Mouse (Mus musculus): Measurements from ENCODE around the gene Tekt1. TPM values are rescaled to one million over a fixed set of nuclear protein-coding genes. Genes with fewer than 3 reads are reported as not detected.

The Tekt1 gene
- polyA plus RNA-seq, 2 experiments, result 1.3 to 2.2 TPM

- ATAC-seq (ENCODE audit: low FRiP score, low read depth), result 0 out of 2 replicates have a peak, but pooled peaks have one; percentile 42
Observed at GRCm38 (mm10) chr11:72389407-72390142, 27.3 kb upstream of the Tekt1 start.

GRCm38 (mm10) chr11:72388113-72388529, 25.9 kb upstream of the Tekt1 start:
- ATAC-seq (ENCODE audit: low FRiP score, low read depth), result peak; percentile 74; the same call in 1 of the 2 replicates
- Histone ChIP-seq H3K9me3 (ENCODE audit: control insufficient read depth, low read length) (no peaks in the 10 kb centered on the region), H3K27ac (replicated peaks; ENCODE audit: low read depth, low read length) (0 out of 2 replicates have a peak overlapping the region, but pooled peaks have one; percentile 3), H3K4me1 (ENCODE audit: control insufficient read depth, insufficient read depth, low read length) (peaks cover 6% of the 10 kb centered on the region; the same call in 1 of the 2 replicates), H3K9ac (ENCODE audit: low read depth, low read length, severe bottlenecking) (no peak overlapping the region), H3K4me2 (replicated peaks; ENCODE audit: low read depth, low read length, severe bottlenecking) (no peak overlapping the region), H3K4me3 (replicated peaks; ENCODE audit: low read length) (no peak overlapping the region), H3K27me3 (ENCODE audit: control insufficient read depth, insufficient read depth, low read length) (no peaks in the 10 kb centered on the region), H3K36me3 (ENCODE audit: control insufficient read depth, insufficient read depth, low read length) (no peaks in the 10 kb centered on the region)
- 36% methylated on average over 6 of the region's 6 CpGs for WGBS
- DNase-seq (ENCODE audit: low spot score), result peak; percentile 56
- TF ChIP-seq POLR2A (IDR thresholded peaks at IDR 0.05; ENCODE audit: borderline replicate concordance, extremely low read depth, insufficient read depth, insufficient read length), result no peak

More at GRCm38 (mm10) chr11:72389407-72390142, 27.3 kb upstream of the Tekt1 start:
- Histone ChIP-seq H3K27me3 (ENCODE audit: control insufficient read depth, insufficient read depth, low read length) (no peaks in the 10 kb centered on the region), H3K4me1 (ENCODE audit: control insufficient read depth, insufficient read depth, low read length) (peaks cover 6% of the 10 kb centered on the region; the same call in 1 of the 2 replicates), H3K4me3 (replicated peaks; ENCODE audit: low read length) (no peak overlapping the region), H3K9me3 (ENCODE audit: control insufficient read depth, low read length) (no peaks in the 10 kb centered on the region), H3K9ac (ENCODE audit: low read depth, low read length, severe bottlenecking) (no peak overlapping the region), H3K27ac (replicated peaks; ENCODE audit: low read depth, low read length) (no peak overlapping the region), H3K4me2 (replicated peaks; ENCODE audit: low read depth, low read length, severe bottlenecking) (no peak overlapping the region), H3K36me3 (ENCODE audit: control insufficient read depth, insufficient read depth, low read length) (no peaks in the 10 kb centered on the region)
- 68% methylated on average over 7 of the region's 7 CpGs for WGBS
- peak; percentile 38 for DNase-seq (ENCODE audit: low spot score)
- no peak for TF ChIP-seq POLR2A (IDR thresholded peaks at IDR 0.05; ENCODE audit: borderline replicate concordance, extremely low read depth, insufficient read depth, insufficient read length)

- no peak overlapping the region for H3K9ac ChIP-seq (ENCODE audit: low read depth, low read length, severe bottlenecking)
- no peak overlapping the region for H3K27ac ChIP-seq (replicated peaks; ENCODE audit: low read depth, low read length)
- 66% methylated on average over 4 of the region's 4 CpGs for WGBS
- TF ChIP-seq POLR2A (IDR thresholded peaks at IDR 0.05; ENCODE audit: borderline replicate concordance, extremely low read depth, insufficient read depth, insufficient read length), result no peak
- H3K4me1 ChIP-seq (ENCODE audit: control insufficient read depth, insufficient read depth, low read length), result no peaks in the 10 kb centered on the region
- H3K9me3 ChIP-seq (ENCODE audit: control insufficient read depth, low read length), result no peaks in the 10 kb centered on the region
- H3K27me3 ChIP-seq (ENCODE audit: control insufficient read depth, insufficient read depth, low read length), result no peaks in the 10 kb centered on the region
- DNase-seq (ENCODE audit: low spot score), result no peak
- H3K4me2 ChIP-seq (replicated peaks; ENCODE audit: low read depth, low read length, severe bottlenecking), result no peak overlapping the region
- peak; percentile 41 for ATAC-seq (ENCODE audit: low FRiP score, low read depth)
- no peaks in the 10 kb centered on the region for H3K36me3 ChIP-seq (ENCODE audit: control insufficient read depth, insufficient read depth, low read length)
- H3K4me3 ChIP-seq (replicated peaks; ENCODE audit: low read length), result no peak overlapping the region
Observed at GRCm38 (mm10) chr11:72379351-72379750, 17.1 kb upstream of the Tekt1 start.

- 57% methylated on average over 7 of the region's 7 CpGs for WGBS
- ATAC-seq (ENCODE audit: low FRiP score, low read depth), result peak; percentile 77
Observed at GRCm38 (mm10) chr11:72378222-72378621, 16.0 kb upstream of the Tekt1 start.

GRCm38 (mm10) chr11:72376562-72376961, 14.3 kb upstream of the Tekt1 start:
- no peak overlapping the region for H3K4me2 ChIP-seq (replicated peaks; ENCODE audit: low read depth, low read length, severe bottlenecking)
- no peak for DNase-seq (ENCODE audit: low spot score)
- H3K9me3 ChIP-seq (ENCODE audit: control insufficient read depth, low read length), result no peaks in the 10 kb centered on the region
- 85% methylated on average over 2 of the region's 2 CpGs for WGBS
- no peak overlapping the region for H3K27ac ChIP-seq (replicated peaks; ENCODE audit: low read depth, low read length)
- H3K4me1 ChIP-seq (ENCODE audit: control insufficient read depth, insufficient read depth, low read length), result no peaks in the 10 kb centered on the region
- no peak for ATAC-seq (ENCODE audit: low FRiP score, low read depth)
- H3K36me3 ChIP-seq (ENCODE audit: control insufficient read depth, insufficient read depth, low read length), result no peaks in the 10 kb centered on the region
- H3K27me3 ChIP-seq (ENCODE audit: control insufficient read depth, insufficient read depth, low read length), result no peaks in the 10 kb centered on the region
- no peak overlapping the region for H3K9ac ChIP-seq (ENCODE audit: low read depth, low read length, severe bottlenecking)
- TF ChIP-seq POLR2A (IDR thresholded peaks at IDR 0.05; ENCODE audit: borderline replicate concordance, extremely low read depth, insufficient read depth, insufficient read length), result no peak
- H3K4me3 ChIP-seq (replicated peaks; ENCODE audit: low read length), result no peak overlapping the region

More at GRCm38 (mm10) chr11:72378222-72378621, 16.0 kb upstream of the Tekt1 start:
- Histone ChIP-seq H3K36me3 (ENCODE audit: control insufficient read depth, insufficient read depth, low read length) (no peaks in the 10 kb centered on the region), H3K4me1 (ENCODE audit: control insufficient read depth, insufficient read depth, low read length) (no peaks in the 10 kb centered on the region), H3K27ac (replicated peaks; ENCODE audit: low read depth, low read length) (no peak overlapping the region), H3K9ac (ENCODE audit: low read depth, low read length, severe bottlenecking) (no peak overlapping the region), H3K9me3 (ENCODE audit: control insufficient read depth, low read length) (no peaks in the 10 kb centered on the region), H3K4me2 (replicated peaks; ENCODE audit: low read depth, low read length, severe bottlenecking) (no peak overlapping the region), H3K4me3 (replicated peaks; ENCODE audit: low read length) (no peak overlapping the region), H3K27me3 (ENCODE audit: control insufficient read depth, insufficient read depth, low read length) (no peaks in the 10 kb centered on the region)
- no peak for TF ChIP-seq POLR2A (IDR thresholded peaks at IDR 0.05; ENCODE audit: borderline replicate concordance, extremely low read depth, insufficient read depth, insufficient read length)
- peak; percentile 14 for DNase-seq (ENCODE audit: low spot score)
